Mouse (Mus musculus) adrenal gland, postnatal 36 days (tissue): ENCODE measurements at regions not wholly inside any gene's neighbourhood (a gene's known extent, or its start where the extent isn't known, plus 50 kb on each side); places are given as distances from the start of the nearest gene placed in this dataset.
"Not testable (repeated sequence)": the region's sequence is repeated elsewhere in the genome, so short reads cannot be mapped to it uniquely, and the experiment has no call there.

ENCODE experiments used
- DNase-seq, 2 experiments: peaks; one replicate each; pipeline ENCODE4 v3.0.0; 2021; ENCODE audit warnings: mixed read lengths in 1 of 2

- DNase-seq = no peak
These were observed 114.2 kb downstream of the Nectin1 start for GRCm38 (mm10) chr9:43857988-43858387.

- DNase-seq = no peak
These were observed 115.0 kb downstream of the Nectin1 start for GRCm38 (mm10) chr9:43858761-43859160.

GRCm38 (mm10) chr9:43860264-43860663 lies 116.5 kb downstream of the Nectin1 start:
- DNase-seq = no peak

GRCm38 (mm10) chr9:43861375-43861774 lies 117.6 kb downstream of the Nectin1 start:
- DNase-seq = no peak

GRCm38 (mm10) chr9:43862034-43862433 lies 118.2 kb downstream of the Nectin1 start:
- not testable (repeated sequence) for DNase-seq

GRCm38 (mm10) chr9:43863609-43864397 lies 120.0 kb downstream of the Nectin1 start:
- peak; percentile 40 to 48 for DNase-seq

- DNase-seq = no peak
These were observed 123.0 kb downstream of the Nectin1 start for GRCm38 (mm10) chr9:43866802-43867201.

GRCm38 (mm10) chr9:43873841-43874240 lies 130.1 kb downstream of the Nectin1 start:
- DNase-seq = no peak

GRCm38 (mm10) chr9:43874332-43874731 lies 130.5 kb downstream of the Nectin1 start:
- no peak for DNase-seq

- DNase-seq = no peak
These were observed 135.6 kb downstream of the Nectin1 start for GRCm38 (mm10) chr9:43879220-43879968.

- DNase-seq = peak in 1 of 2 experiments; percentile 6
These were observed 136.2 kb downstream of the Nectin1 start for GRCm38 (mm10) chr9:43879969-43880396.

GRCm38 (mm10) chr9:43893086-43893485 lies 149.3 kb downstream of the Nectin1 start:
- no peak for DNase-seq

GRCm38 (mm10) chr9:43899239-43899638 lies 143.9 kb upstream of the Thy1 start:
- no peak for DNase-seq

- no peak for DNase-seq
These were observed 134.9 kb upstream of the Thy1 start for GRCm38 (mm10) chr9:43908325-43908724.

GRCm38 (mm10) chr9:43915015-43915414 lies 128.2 kb upstream of the Thy1 start:
- DNase-seq = peak in 1 of 2 experiments; percentile 26

GRCm38 (mm10) chr9:43917467-43917866 lies 125.7 kb upstream of the Thy1 start:
- no peak for DNase-seq

GRCm38 (mm10) chr9:43919010-43919409 lies 124.2 kb upstream of the Thy1 start:
- no peak for DNase-seq

GRCm38 (mm10) chr9:43920053-43920754 lies 123.0 kb upstream of the Thy1 start:
- DNase-seq = peak; percentile 87 to 91

- DNase-seq = no peak
These were observed 121.0 kb upstream of the Thy1 start for GRCm38 (mm10) chr9:43922231-43922630.

- no peak for DNase-seq
These were observed 120.1 kb upstream of the Thy1 start for GRCm38 (mm10) chr9:43923088-43923487.

GRCm38 (mm10) chr9:43924795-43925194 lies 118.4 kb upstream of the Thy1 start:
- peak in 1 of 2 experiments; percentile 28 for DNase-seq

- DNase-seq = peak in 1 of 2 experiments; percentile 43
These were observed 113.7 kb upstream of the Thy1 start for GRCm38 (mm10) chr9:43929312-43930036.
